Mouse (Mus musculus) forebrain, embryonic 10.5 days (tissue): ENCODE data around the gene Aldh1a1. TPM values are rescaled to one million over a fixed set of nuclear protein-coding genes. Genes with fewer than 3 reads are reported as not detected.
"Not testable (repeated sequence)": the region's sequence is repeated elsewhere in the genome, so short reads cannot be mapped to it uniquely, and the experiment has no call there.

Experiments used
- DNase-seq: peaks from one replicate; pipeline ENCODE4 v3.0.0-alpha.2; 2017; ENCODE audit warnings: low spot score; ENCODE audit errors: extremely low spot score
- H3K27ac ChIP-seq: fragments of 300-500 bp; sonication (generic); 2 replicates; pipeline ENCODE4 v1.5.1; 2016; ENCODE audit warnings: mild to moderate bottlenecking
- H3K27me3 ChIP-seq: fragments of 300-500 bp; sonication (generic); 2 replicates; pipeline ENCODE4 v1.6.1; 2016; ENCODE audit warnings: mild to moderate bottlenecking; ENCODE audit not compliant: poor library complexity, severe bottlenecking
- H3K36me3 ChIP-seq: fragments of 300-500 bp; sonication (generic); replicated peaks from 2 replicates; pipeline ENCODE4 v1.6.1; 2016; ENCODE audit warnings: mild to moderate bottlenecking, moderate library complexity
- H3K4me1 ChIP-seq: fragments of 300-500 bp; sonication (generic); 2 replicates; pipeline ENCODE4 v1.6.1; 2016
- H3K4me3 ChIP-seq: fragments of 300-500 bp; sonication (generic); 2 replicates; pipeline ENCODE4 v1.5.1; 2016; ENCODE audit warnings: mild to moderate bottlenecking, moderate library complexity
- H3K9me3 ChIP-seq: fragments of 300-500 bp; sonication (generic); 2 replicates; pipeline ENCODE4 v1.6.1; 2016; ENCODE audit warnings: mild to moderate bottlenecking, moderate library complexity
- WGBS: fragments of 180-500 bp; shearing (Covaris S2); methylation state at CpG from one replicate; pipeline ENCODE4 v1.1.7; 2016; 5-methylcytosine and 5-hydroxymethylcytosine counted together
- polyA plus RNA-seq: library from polyadenylated mRNA; unstranded; fragments of >200 nt; fragmentation: Nextera tagmentation; extraction: Ambion mirVana; gene quantifications from 2 replicates; pipeline ENCODE4 v1.2.1, GENCODE M21; 2016

Gene Aldh1a1
- polyA plus RNA-seq, 1 experiment from 2014 or later = 0.89 TPM

DNA sequence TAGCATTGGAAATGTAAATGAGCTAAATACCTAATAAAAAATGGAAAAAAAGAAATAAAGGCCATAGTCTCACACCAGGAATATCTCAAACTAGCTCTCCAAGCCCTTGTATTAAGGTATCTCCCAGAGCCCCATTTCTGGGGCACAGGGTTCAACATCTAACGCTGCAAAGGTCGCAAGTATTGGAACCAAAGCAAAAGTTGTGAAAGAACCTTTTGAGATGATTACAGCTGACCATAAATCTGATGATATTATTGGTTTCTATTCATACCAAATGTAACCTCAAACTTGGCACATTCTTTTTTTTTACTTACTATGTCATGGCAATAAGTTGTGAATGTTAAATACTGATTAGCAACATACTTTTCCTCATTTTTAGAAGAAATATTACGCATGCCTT is 24.0 kb downstream of the Aldh1a1 start:
- H3K4me3 ChIP-seq = no peak overlapping the region
- no peak overlapping the region for H3K27ac ChIP-seq
- no peaks in the 10 kb centered on the region for H3K4me1 ChIP-seq
- H3K36me3 ChIP-seq = no peaks in the 10 kb centered on the region
- H3K9me3 ChIP-seq = no peaks in the 10 kb centered on the region
- DNase-seq = no peak
- 92% methylated on average over 3 of the region's 3 CpGs for WGBS
- no peaks in the 10 kb centered on the region for H3K27me3 ChIP-seq

DNA sequence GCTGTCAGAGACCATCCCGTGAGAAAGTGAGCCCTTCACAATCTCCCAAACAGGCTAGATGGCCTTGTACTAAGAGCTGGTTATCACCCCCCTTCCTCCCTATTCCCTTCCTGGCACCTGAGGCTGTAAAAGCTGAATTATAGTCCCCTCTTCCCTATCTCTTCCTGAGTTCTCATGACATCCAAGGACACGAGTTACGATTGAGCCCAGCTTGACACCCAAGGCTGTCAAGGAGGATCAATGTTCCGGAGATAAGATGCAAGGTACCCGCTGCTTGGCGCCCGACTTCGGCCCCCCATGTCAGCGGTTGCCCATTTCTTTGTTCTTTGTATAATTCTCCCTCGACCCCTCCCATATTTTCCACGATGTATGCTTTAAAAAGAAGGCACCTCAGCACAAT is 36.6 kb downstream of the Aldh1a1 start:
- WGBS = 91% methylated on average over 11 of the region's 11 CpGs

DNA sequence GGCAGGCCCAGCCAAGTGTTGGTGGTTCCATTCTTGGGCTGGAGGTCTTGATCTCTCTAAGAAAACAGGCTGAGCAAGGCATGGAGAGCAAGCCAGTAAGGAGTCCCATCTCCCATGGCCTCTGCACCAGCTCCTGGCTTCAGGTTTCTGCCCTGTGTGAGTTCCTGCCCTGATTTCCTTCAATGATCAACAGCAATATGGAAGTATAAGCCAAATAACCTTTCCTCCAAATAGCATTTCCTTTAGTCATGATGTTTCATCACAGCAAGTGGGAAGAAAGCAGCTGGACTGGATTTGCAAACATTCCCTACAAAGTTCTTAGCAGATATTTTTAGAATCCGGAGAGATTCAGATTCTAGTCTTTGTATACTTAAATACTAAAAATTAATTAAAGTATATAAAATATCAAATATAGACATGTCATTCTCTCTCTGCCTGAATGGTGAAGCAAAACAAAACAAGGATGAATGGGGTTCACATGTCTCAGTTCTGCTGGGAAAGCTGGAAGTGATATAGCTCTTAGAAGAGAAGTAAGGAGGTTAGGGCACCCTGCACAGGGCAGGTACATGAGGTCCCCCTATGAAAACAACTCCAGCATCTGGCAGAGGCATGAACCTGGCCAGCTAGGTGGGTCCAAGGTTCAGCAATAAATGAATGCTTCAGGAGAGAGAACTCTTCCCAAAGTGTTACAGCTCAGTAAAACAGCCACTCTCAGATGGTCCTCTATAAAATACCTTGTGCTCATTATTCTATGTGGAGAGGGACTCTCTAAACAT is 37.6 kb downstream of the Aldh1a1 start:
- Histone ChIP-seq H3K27ac (no peak overlapping the region), H3K36me3 (no peaks in the 10 kb centered on the region), H3K9me3 (no peaks in the 10 kb centered on the region), H3K4me3 (no peak overlapping the region), H3K27me3 (no peaks in the 10 kb centered on the region), H3K4me1 (no peaks in the 10 kb centered on the region)
- no peak for DNase-seq
- 91% methylated on average over 1 of the region's 1 CpGs for WGBS

More for the DNA sequence above, 36.6 kb downstream of the Aldh1a1 start:
- not testable (repeated sequence) for H3K36me3 ChIP-seq, DNase-seq, H3K27ac ChIP-seq, H3K4me3 ChIP-seq, H3K27me3 ChIP-seq, H3K9me3 ChIP-seq, H3K4me1 ChIP-seq

DNA sequence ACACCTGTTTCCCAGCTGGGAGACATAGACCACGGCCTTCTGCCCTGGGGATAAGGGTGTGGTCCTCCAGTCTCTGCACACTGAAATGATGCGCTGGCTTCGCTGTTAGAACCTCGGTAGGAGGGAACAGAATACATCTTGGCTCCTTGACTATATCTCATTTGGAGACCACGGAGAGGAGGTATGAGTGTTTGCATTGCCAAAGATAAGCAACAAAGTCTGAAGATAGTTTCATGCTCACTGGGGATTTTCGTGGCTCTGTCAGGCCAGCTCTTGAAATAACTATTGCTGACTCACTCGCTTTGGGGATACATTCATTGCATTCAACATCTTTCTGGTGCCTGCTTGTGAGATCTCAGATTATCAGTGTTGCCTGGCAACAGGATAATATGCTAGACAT is 44.0 kb downstream of the Aldh1a1 start:
- no peaks in the 10 kb centered on the region for H3K36me3 ChIP-seq
- H3K4me3 ChIP-seq = no peak overlapping the region
- no peak overlapping the region for H3K27ac ChIP-seq
- whole genome bisulfite sequencing = 85% methylated on average over 7 of the region's 7 CpGs
- no peaks in the 10 kb centered on the region for H3K9me3 ChIP-seq
- DNase-seq = no peak
- no peaks in the 10 kb centered on the region for H3K27me3 ChIP-seq
- H3K4me1 ChIP-seq = no peaks in the 10 kb centered on the region

DNA sequence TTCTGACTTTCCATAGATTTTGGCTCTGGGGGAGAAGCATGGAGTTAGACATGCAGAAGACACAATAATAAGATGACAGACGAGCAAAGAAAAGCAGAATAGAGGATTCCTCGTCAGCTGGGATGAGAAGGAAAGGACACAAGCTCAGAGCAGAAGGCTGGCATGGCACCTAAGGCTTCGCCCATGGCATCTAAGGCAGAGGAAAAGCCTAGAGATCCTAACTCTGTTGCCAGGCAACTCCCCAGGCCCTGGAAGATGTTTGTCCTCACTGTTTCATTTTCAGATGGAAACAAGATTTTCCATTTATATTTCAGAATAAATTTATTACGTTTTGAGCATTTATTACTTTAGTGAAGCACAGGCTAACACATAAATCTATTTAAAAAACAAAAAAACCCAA is 48.5 kb downstream of the Aldh1a1 start:
- H3K27me3 ChIP-seq = no peaks in the 10 kb centered on the region
- WGBS = 80% methylated on average over 4 of the region's 4 CpGs
- no peak for DNase-seq
- no peaks in the 10 kb centered on the region for H3K36me3 ChIP-seq
- H3K9me3 ChIP-seq = no peaks in the 10 kb centered on the region
- 0 out of 2 replicates have a peak, but pooled peaks cover 6% of the 10 kb centered on the region for H3K4me1 ChIP-seq
- H3K4me3 ChIP-seq = no peak overlapping the region
- H3K27ac ChIP-seq = no peak overlapping the region

DNA sequence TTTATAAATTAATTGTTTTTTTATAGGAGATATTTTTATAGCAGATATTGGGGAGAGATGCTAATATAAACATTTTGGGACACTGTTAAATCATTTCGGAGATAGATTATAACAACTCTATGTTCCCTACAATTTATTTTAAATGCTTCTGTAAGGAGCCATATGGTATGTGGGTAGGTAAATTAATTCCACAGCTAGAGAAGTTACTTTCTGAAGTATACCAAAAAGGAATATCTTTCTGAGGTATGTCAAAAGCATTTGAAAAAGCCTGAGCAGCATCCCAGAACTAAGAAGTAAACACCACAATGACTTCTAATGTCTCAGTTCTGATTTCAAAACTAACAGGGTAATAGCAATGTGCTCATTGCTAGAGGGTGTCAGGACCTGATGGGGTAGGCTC is 49.4 kb downstream of the Aldh1a1 start:
- DNase-seq = no peak
- Histone ChIP-seq H3K36me3 (no peaks in the 10 kb centered on the region), H3K27me3 (no peaks in the 10 kb centered on the region), H3K4me3 (no peak overlapping the region), H3K9me3 (no peaks in the 10 kb centered on the region), H3K27ac (no peak overlapping the region), H3K4me1 (0 out of 2 replicates have a peak, but pooled peaks cover 6% of the 10 kb centered on the region)
- WGBS = 96% methylated on average over 1 of the region's 1 CpGs

DNA sequence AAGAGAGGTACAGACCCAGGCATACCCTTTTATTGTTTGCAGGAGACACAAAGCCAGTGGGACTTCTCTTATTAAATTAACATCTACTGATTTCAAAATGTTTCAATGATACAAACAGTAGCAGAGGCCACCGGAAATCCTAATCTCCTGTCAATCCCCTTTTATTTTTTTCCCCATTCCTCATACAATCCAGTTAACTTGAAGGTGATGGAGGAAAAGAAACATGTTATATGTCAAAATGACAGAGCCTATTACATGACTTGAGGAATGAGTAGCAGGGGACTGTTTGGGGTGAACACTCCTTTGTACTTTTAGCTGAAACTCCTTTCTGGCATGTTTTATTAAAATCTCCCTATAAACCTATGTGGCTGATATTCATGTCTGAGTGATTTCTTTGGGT is 51.3 kb downstream of the Aldh1a1 start:
- Histone ChIP-seq H3K27ac (no peak overlapping the region), H3K4me3 (no peak overlapping the region), H3K9me3 (no peaks in the 10 kb centered on the region), H3K4me1 (0 out of 2 replicates have a peak, but pooled peaks cover 6% of the 10 kb centered on the region), H3K36me3 (no peaks in the 10 kb centered on the region), H3K27me3 (no peaks in the 10 kb centered on the region)
- 42% methylated on average over 1 of the region's 1 CpGs for WGBS
- DNase-seq = no peak

DNA sequence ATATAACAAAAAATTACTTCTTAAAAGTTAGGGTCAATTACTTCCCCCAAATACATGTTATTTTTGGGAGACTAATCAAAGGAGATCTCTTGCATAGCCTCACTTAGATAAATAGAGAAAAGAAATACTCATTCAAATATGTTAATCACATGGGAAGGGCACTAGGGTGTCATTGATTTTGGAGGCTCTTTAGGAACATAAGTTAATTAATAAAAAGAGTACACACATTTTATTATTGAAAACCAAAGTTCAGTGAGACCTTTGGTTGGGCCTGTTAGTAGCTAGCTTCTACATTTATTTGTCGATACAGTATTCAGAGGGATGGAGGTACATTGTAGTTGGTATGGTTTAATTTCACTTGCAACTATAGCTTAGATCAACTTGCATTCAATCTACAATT is 52.4 kb downstream of the Aldh1a1 start:
- Histone ChIP-seq H3K27ac (no peak overlapping the region), H3K4me1 (0 out of 2 replicates have a peak, but pooled peaks cover 6% of the 10 kb centered on the region), H3K4me3 (no peak overlapping the region), H3K9me3 (no peaks in the 10 kb centered on the region), H3K27me3 (no peaks in the 10 kb centered on the region), H3K36me3 (no peaks in the 10 kb centered on the region)
- no peak for DNase-seq
- 88% methylated on average over 1 of the region's 1 CpGs for WGBS

DNA sequence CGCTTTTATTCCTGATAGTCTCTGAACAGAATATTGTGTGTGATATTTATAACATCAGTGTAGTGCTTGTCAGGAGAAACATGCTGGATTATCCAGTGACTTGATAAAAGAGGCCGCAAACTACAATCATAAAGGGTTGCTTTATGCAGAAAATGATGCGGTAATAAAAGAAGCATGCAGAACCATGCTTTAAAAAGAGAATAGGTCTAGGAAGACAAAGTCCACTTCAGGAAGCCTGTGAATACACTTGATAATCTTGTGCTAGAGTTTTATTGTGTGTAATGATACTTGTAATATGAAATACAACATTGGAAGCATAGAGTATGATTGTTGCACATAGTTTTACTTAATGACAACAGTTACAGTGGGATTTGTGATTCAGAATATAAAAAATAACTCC is 54.5 kb downstream of the Aldh1a1 start:
- Histone ChIP-seq H3K27ac (no peak overlapping the region), H3K9me3 (no peaks in the 10 kb centered on the region), H3K27me3 (no peaks in the 10 kb centered on the region), H3K36me3 (no peaks in the 10 kb centered on the region), H3K4me3 (no peak overlapping the region), H3K4me1 (0 out of 2 replicates have a peak, but pooled peaks cover 6% of the 10 kb centered on the region)
- WGBS = 93% methylated on average over 3 of the region's 3 CpGs
- no peak for DNase-seq

DNA sequence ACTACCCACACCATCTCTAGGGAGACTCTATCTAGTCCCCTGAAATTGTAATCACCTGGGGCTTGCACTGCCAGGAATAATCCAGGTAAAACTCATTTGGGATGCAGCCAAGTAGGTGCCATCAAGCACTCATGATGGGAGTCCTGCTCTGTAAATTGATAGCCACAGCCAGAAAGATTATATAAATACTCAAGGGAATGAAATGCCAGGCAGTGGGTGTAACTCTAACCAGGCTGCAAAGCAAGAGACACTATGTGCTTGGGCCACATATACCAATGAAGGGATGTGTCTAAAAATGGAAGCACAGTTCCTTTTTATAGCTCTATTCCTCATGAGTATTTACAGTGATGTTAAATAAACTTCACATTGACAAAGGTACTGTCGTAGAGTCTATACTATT is 56.9 kb downstream of the Aldh1a1 start:
- H3K27ac ChIP-seq = no peak overlapping the region
- no peaks in the 10 kb centered on the region for H3K27me3 ChIP-seq
- H3K4me1 ChIP-seq = no peaks in the 10 kb centered on the region
- no peaks in the 10 kb centered on the region for H3K36me3 ChIP-seq
- H3K4me3 ChIP-seq = no peak overlapping the region
- no peaks in the 10 kb centered on the region for H3K9me3 ChIP-seq
- DNase-seq = no peak
- WGBS = 95% methylated on average over 1 of the region's 1 CpGs

DNA sequence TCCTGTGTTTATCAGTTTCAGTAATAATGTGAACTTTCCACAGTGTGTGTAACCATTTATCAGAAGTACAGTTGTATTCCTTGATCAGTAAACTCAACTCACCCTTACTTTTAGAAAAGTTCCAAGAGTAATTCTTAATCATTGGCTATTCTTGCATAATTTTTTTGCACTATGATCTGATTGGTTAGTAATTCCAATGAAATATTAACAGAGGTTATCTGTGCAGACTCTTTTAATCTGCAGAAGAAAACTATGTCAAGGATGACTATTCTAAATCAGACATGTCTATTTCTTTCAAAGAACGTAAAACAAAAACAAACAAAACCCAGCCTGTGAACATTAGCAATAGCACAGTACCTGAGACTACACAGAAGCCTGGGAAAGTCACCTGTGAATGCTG is 62.9 kb downstream of the Aldh1a1 start:
- Histone ChIP-seq H3K27ac (no peak overlapping the region), H3K9me3 (no peaks in the 10 kb centered on the region), H3K4me3 (no peak overlapping the region), H3K36me3 (no peaks in the 10 kb centered on the region), H3K4me1 (no peaks in the 10 kb centered on the region), H3K27me3 (no peaks in the 10 kb centered on the region)
- WGBS = 85% methylated on average over 1 of the region's 1 CpGs
- DNase-seq = no peak

DNA sequence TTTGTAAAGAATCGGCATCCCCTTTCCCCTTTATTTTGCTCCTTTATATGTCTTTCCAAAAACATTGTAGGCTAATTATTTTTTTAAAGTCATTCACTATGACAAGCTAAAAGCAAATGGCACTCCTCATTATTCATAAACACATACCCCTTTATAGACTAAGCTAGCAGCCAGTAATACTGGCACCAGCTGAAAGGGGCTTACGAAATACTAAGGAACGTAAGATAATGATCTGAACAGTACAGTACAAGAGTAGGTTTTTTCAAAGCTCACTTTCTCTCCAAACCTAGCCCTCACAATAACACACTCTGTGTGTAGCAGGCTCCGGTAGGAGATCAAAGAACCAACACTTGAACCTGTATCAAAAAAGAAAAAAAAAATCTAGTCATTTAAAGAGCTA is 64.7 kb downstream of the Aldh1a1 start:
- H3K36me3 ChIP-seq = no peaks in the 10 kb centered on the region
- no peak overlapping the region for H3K27ac ChIP-seq
- H3K4me3 ChIP-seq = no peak overlapping the region
- DNase-seq = no peak
- 89% methylated on average over 4 of the region's 4 CpGs for WGBS
- H3K27me3 ChIP-seq = no peaks in the 10 kb centered on the region
- H3K4me1 ChIP-seq = no peaks in the 10 kb centered on the region
- no peaks in the 10 kb centered on the region for H3K9me3 ChIP-seq

DNA sequence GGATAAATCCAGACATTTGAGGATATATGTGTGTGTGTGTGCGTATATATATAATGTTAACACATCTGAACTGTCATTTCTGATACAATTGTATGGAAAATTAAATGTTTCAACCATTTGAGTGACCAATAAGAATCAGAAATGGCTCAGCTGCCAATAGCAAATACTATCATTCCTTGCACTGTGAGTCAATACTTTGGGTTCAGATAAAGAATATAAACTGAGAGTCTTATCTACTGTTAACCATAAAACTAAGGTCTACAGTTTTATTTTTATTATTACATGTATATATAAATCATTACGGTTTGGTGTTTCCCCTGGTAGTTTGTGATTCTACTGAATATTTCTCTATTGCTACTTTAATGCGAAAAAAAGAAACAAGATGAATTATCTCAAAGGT is 65.6 kb downstream of the Aldh1a1 start:
- Histone ChIP-seq H3K36me3 (no peaks in the 10 kb centered on the region), H3K4me3 (no peak overlapping the region), H3K27ac (no peak overlapping the region), H3K27me3 (no peaks in the 10 kb centered on the region), H3K9me3 (no peaks in the 10 kb centered on the region), H3K4me1 (no peaks in the 10 kb centered on the region)
- 93% methylated on average over 3 of the region's 3 CpGs for WGBS
- DNase-seq = no peak

DNA sequence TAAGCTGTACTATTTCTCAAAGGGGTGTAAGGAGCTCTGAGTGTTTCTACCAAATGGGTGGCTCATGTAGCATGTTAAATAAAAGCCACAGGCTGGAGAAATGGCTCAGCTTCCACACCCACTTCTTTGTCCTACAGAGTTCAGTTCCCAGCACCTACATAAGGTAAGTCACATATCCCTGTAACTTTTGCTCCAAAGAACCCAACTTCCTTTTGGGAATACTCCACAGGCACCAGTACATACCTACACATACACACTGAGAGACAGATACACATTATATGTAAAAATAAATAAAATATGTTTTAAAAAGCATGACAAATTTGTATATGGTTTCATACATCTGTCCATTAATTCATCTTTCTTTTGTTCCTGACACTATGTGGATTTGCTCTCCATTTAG is 66.0 kb downstream of the Aldh1a1 start:
- Histone ChIP-seq H3K4me3 (no peak overlapping the region), H3K4me1 (no peaks in the 10 kb centered on the region), H3K27ac (no peak overlapping the region), H3K27me3 (no peaks in the 10 kb centered on the region), H3K36me3 (no peaks in the 10 kb centered on the region), H3K9me3 (no peaks in the 10 kb centered on the region)
- no peak for DNase-seq
